Mouse (Mus musculus): Measurements from ENCODE around the gene Pdzd9.

Pdzd9 gene

GRCm38 (mm10) chr7:120670153-120670875 is at the start of gene Pdzd9:
TSS of gene Pdzd9 (minus strand) at chr7:120670343.
- peak; percentile 74 for DNase-seq (ENCODE audit: low spot score)

DNA sequence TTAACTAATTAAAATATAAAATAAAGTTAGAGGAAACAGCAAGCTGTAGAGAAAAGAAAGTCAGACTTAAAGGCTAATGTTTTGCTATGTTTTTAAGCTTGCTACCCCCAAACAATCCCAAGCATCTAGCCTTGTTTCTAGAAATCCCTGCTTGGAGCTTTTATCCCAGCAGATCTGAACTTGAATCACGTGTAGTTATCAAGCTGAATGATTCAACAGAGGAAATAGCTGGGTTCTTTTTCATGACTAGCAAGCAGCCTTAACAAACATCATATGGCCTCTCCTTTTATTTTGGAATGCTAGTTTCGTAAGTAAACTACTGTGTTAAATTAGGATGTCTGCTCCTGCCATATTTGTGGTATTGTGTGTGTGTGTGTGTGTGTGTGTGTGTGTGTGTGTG is 47.1 kb upstream of the Pdzd9 start:
- DNase-seq (ENCODE audit: low spot score) = no peak

GRCm38 (mm10) chr7:120713951-120714350 is 43.8 kb upstream of the Pdzd9 start:
- peak; percentile 26 for DNase-seq (ENCODE audit: low spot score)

GRCm38 (mm10) chr7:120713225-120713624 is 43.1 kb upstream of the Pdzd9 start:
- DNase-seq (ENCODE audit: low spot score) = no peak

DNA sequence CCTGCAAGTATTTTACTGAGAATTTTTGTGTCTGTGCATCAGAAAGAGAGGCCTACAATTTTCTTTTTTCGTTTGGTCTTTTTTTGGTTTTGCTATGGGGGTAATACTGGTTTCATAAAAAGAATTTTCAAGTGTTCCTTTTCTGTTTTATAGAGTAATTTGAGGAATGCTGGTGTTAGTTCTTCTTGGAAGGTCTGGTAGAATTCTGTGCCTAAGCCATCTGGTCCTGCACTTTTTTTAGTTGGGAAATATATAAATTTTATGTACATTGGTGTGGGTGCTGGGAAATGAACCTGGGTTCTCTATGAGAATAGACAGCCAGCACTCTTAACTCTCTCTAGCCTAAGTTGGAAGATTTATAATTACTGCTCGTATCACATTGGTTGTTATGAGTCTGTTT is 41.9 kb upstream of the Pdzd9 start:
- no peak for DNase-seq (ENCODE audit: low spot score)

DNA sequence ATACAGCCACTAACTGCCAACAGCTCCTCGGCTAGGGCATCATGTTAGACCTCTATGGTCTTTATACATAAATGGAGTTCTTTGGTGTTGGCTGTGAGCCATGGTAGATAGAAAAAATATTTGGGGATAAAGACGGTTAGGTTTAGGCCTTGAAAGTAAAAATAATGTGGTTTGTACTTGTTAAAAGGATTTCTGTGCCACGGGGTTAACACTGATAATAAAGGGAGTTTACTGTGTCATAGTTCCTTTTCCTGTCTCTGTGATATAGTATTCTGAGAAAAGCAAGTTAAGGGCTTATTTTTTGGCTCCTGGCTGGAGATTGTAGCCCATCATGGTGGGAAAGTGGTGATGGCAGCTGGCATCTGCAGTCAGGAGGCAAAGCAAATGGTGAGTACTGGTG is 33.7 kb upstream of the Pdzd9 start:
- no peak for DNase-seq (ENCODE audit: low spot score)

DNA sequence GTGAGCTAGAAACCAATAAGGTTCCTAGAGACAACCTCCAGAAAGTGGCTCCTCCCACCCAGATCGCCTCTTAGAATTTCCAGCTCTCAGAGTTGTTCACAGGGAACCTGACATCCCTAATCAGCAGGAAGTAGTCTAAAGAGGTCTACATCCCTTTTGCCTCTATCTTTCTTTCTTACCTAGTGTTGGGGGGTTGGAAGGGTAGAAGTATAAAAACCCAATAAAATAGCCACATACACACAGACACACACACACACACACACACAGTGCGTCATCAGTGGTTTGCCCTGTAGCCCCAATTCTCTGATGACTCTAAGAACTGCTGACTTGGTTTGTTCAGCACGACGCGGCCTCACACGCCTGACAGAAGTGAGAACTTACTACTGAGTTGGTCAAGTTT is 29.4 kb upstream of the Pdzd9 start:
- no peak for DNase-seq (ENCODE audit: low spot score)

DNA sequence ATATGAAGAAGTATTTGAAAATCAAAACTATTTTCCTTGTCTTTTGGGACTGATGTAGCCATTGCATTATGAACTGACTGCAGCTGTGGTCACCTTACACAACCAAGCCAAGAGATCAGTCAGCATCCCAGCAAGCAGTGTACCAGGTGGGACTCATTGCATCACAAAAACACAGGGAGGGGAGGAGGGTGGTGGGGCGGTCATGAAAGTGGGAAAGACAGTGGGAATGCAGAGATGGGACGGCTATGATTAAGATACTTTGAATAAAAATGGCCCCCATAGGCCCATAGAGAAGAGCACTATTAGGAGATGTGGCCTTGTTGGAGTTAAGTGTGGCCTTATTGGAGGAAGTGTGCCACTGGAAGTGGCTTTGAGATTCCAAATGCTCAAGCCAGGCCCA is 26.2 kb upstream of the Pdzd9 start:
- no peak for DNase-seq (ENCODE audit: low spot score)

GRCm38 (mm10) chr7:120695641-120696040 is 25.5 kb upstream of the Pdzd9 start:
- DNase-seq (ENCODE audit: low spot score) = no peak

- DNase-seq (ENCODE audit: low spot score) = no peak
Observed at GRCm38 (mm10) chr7:120695196-120695595, 25.1 kb upstream of the Pdzd9 start.

DNA sequence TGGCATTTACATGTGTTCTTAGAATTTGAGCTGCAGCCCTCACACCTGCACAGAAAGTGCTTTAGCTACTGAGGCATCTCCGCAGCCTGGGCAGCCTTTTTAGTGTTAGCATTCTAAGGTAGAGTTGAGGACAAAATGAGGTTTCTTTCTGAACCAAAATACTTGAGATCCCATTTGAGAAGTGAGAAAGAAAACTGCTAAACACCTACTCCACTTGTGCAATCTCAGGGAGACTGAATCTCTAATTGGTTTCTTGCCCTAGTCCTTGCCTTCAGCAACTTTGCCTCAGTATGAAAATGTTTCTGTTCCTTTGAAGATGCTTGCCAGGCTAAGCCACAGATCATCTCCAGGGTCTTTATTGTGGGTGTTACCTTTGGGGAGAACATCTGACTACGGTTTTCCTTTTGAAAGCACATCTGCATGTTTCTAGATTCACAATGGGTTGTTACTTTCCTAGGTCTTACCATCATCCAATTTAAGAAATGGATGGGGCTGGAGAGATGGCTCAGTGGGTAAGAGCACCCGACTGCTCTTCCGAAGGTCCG is 23.8 kb upstream of the Pdzd9 start:
- no peak for DNase-seq (ENCODE audit: low spot score)

GRCm38 (mm10) chr7:120690634-120691033 is 20.5 kb upstream of the Pdzd9 start:
- no peak for DNase-seq (ENCODE audit: low spot score)

GRCm38 (mm10) chr7:120685227-120685626 is 15.1 kb upstream of the Pdzd9 start:
- DNase-seq (ENCODE audit: low spot score) = no peak

DNA sequence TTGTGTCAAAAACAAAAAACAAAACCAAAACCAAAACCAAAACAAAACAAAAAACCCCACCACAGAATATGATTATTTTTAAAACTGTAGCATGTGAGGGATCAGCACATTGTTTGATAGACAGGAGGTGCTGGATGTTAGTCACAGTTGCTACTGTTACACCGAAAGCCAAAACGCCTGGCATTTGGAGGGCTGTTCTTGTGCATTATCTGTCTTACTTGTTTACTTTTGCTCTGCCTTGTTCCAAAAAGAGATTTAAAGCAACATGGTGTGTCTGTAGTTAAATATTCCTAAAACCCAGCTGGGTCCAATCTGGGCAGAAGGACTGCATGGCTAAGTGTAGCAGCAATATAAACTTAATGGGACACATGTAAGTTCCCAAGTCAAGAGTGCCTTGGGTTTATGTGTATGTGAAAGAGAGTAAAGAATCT is 14.6 kb upstream of the Pdzd9 start:
- DNase-seq (ENCODE audit: low spot score) = no peak

- no peak for DNase-seq (ENCODE audit: low spot score)
Observed at GRCm38 (mm10) chr7:120682002-120682401, 11.9 kb upstream of the Pdzd9 start.

GRCm38 (mm10) chr7:120679023-120679422 is 8.9 kb upstream of the Pdzd9 start:
- no peak for DNase-seq (ENCODE audit: low spot score)

DNA sequence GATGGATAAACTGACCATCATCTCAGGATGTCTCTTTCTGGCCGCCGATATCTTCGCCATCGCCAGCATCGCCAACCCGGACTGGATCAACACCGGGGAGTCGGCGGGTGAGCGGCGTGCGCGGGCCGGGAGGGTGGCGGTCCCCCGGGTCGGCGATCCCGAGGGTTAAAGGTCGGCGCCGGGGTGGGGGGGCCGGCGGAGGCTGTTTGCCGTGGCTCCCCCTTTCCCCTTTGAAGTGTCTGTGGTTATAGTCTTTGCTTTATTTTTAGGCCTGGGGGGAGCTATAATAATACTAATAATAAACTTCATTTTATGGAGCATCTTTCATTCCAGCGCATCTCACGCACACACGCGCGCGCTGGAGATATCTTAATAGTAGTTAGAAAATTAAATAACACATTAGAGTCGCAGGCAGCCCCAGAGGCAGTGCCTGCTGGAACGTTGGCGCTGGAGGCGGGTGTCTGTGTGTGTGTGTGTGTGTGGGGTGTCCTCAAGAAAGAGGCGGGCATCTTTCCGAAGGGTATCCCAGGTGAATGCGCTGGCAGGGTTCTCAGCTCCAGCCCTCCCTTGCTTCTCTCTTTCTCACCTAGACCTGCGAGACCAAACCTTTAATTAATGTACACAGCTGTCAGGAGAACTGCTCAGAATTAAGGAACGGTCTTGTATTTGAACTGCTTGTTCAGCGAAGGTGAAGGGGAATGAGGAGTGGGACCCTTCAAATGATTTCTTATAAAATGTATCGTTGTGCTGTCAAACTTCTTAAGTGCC is 7.8 kb upstream of the Pdzd9 start:
- DNase-seq (ENCODE audit: low spot score) = peak; percentile 56

- peak; percentile 78 for DNase-seq (ENCODE audit: low spot score)
Observed at GRCm38 (mm10) chr7:120677001-120677643, 7.0 kb upstream of the Pdzd9 start, which contains the start of gene Mosmo. TSS of gene Mosmo (plus strand) at chr7:120677618.

DNA sequence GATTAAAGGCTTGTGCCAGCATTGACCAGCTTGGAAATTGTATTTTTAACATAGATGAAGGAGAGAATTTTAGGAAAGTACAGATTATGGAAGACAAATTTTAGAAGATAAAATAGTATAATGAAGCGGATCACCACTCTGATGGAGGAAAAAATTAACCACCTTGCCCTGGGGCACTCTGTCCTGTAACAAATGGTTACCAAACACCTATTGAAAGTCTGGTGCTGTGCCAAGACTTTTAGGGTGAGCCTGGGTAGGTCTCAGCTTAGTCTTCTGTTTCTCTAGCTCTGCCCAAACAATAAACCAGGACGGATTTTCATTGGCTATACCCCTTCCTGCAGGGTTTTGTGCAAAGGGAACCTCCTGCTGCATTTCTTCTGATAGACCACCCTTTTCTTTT is 1.1 kb upstream of the Pdzd9 start:
- no peak for DNase-seq (ENCODE audit: low spot score)

- DNase-seq (ENCODE audit: low spot score) = no peak
Observed at GRCm38 (mm10) chr7:120662079-120662478, 8.1 kb downstream of the Pdzd9 start.

DNA sequence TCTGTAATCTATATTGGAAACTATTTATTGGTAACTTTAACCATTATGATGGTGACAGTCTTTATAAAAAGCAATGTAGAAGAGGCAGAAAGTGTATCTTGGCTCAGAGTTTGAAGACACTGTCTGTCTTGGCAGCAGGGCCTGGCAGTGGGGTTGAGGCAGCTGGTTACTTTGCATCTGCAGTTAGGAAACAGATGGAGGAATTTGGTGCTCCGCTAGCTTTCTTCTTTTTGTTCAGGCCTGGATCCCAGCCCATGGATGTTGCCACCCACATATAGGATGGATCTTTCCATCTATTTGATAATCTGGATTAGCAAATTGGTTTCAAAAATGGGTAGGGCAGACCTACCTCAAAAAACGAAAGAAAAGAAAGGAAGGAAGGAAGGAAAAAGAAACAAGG is 22.3 kb downstream of the Pdzd9 start:
- no peak for DNase-seq (ENCODE audit: low spot score)

GRCm38 (mm10) chr7:120643217-120643616 is 26.9 kb downstream of the Pdzd9 start:
- DNase-seq (ENCODE audit: low spot score) = no peak

GRCm38 (mm10) chr7:120635821-120636220 is 34.3 kb downstream of the Pdzd9 start:
- DNase-seq (ENCODE audit: low spot score) = no peak

Data from testis, postnatal 14 days (tissue).